Mouse (Mus musculus) liver, embryonic 14.5 days (tissue): ENCODE measurements at regions not wholly inside any gene's neighbourhood (a gene's known extent, or its start where the extent isn't known, plus 50 kb on each side); places are given as distances from the start of the nearest gene placed in this dataset.

ENCODE experiments used
- ATAC-seq: fragments of 200-750 bp; cut with Nextera tagmentation; 2 replicates; pipeline ENCODE4 v1.8.0; 2017; ENCODE audit warnings: moderate number of reproducible peaks, mild to moderate bottlenecking, moderate library complexity; ENCODE audit not compliant: insufficient read depth
- DNase-seq, 3 experiments: peaks; one replicate each; pipeline ENCODE4 v3.0.0-alpha.2; 2012 to 2013; ENCODE audit warnings: low read depth in 3 of 3, low spot score in 3 of 3
- H3K27ac ChIP-seq: fragments of 300-500 bp; sonication (generic); 2 replicates; pipeline ENCODE4 v1.5.1; 2014; ENCODE audit warnings: moderate library complexity, mild to moderate bottlenecking, control low read depth, inconsistent platforms
- H3K27me3 ChIP-seq: fragments of 300-500 bp; sonication (generic); 2 replicates; pipeline ENCODE4 v1.6.1; 2014; ENCODE audit warnings: mild to moderate bottlenecking, low read length, moderate library complexity; ENCODE audit not compliant: control insufficient read depth, insufficient read depth
- H3K36me3 ChIP-seq: fragments of 300-500 bp; sonication (generic); replicated peaks from 2 replicates; pipeline ENCODE4 v1.6.1; 2014; ENCODE audit warnings: low read depth; ENCODE audit not compliant: control insufficient read depth, insufficient read depth
- H3K4me1 ChIP-seq, 2 experiments: fragments of 200-500 bp in 1 of 2; fragments of 300-500 bp in 1 of 2; sonication (generic) in 1 of 2; replicated peaks; 2 replicates each; pipeline ENCODE4 v1.6.1; 2012 to 2014; ENCODE audit warnings: antibody characterized with exemption in 1 of 2, inconsistent platforms in 1 of 2, low read length in 1 of 2; ENCODE audit not compliant: control insufficient read depth in 2 of 2, insufficient read depth in 2 of 2
- H3K4me2 ChIP-seq: fragments of 300-500 bp; sonication (generic); 2 replicates; pipeline ENCODE4 v1.6.1; 2014; ENCODE audit warnings: low read depth, mild to moderate bottlenecking, control low read depth, moderate library complexity
- H3K4me3 ChIP-seq, 2 experiments: fragments of 200-500 bp in 1 of 2; fragments of 300-500 bp in 1 of 2; sonication (generic) in 1 of 2; 2 replicates each; pipeline ENCODE4 v1.5.1; 2012 to 2014; ENCODE audit warnings: low read depth in 2 of 2, low read length in 2 of 2, mild to moderate bottlenecking in 2 of 2, control low read depth in 1 of 2, inconsistent platforms in 1 of 2, moderate library complexity in 1 of 2; ENCODE audit not compliant: insufficient read depth in 1 of 2
- H3K9ac ChIP-seq: fragments of 300-500 bp; sonication (generic); replicated peaks from 2 replicates; pipeline ENCODE4 v1.6.1; 2014; ENCODE audit warnings: mild to moderate bottlenecking, control low read depth, moderate library complexity
- H3K9me3 ChIP-seq: fragments of 300-500 bp; sonication (generic); 2 replicates; pipeline ENCODE4 v1.6.1; 2016; ENCODE audit warnings: low read length, mixed read lengths; ENCODE audit not compliant: control insufficient read depth
- CTCF ChIP-seq: IDR thresholded peaks from 2 replicates; pipeline ENCODE4 v1.5.1; 2016; ENCODE audit warnings: antibody characterized with exemption, low read depth, control low read depth
- EP300 ChIP-seq: IDR thresholded peaks from 2 replicates; pipeline ENCODE4 v1.6.1; 2016; ENCODE audit warnings: antibody characterized with exemption, low read depth
- WGBS: fragments of 180-500 bp; shearing (Covaris S2); extraction: QIAGEN DNeasy Blood & Tissue Kit; methylation state at CpG from one replicate; pipeline ENCODE4 v1.1.7; 2014; ENCODE audit not compliant: insufficient replicate concordance; 5-methylcytosine and 5-hydroxymethylcytosine counted together

DNA sequence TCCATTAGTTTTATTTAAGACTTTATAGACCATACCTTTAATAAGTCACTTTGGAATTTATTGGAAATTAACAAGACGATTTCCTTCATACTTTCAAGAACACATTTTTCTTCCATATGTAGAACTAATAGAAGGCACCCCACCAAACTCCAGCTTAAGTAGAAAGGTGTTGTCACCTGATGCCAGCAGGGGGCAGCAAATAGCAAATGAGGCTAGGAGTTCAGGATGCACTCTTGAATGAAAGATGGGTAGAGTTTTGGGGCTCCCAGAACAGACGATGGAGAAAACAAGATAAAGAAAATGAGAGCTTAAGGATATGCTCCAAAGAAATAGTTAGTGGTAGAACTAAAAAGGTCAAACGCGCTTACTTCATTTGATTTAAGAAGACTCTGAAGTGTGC, 590.4 kb upstream of the Kif18a start:
- TF ChIP-seq EP300, result no peak
- peak; percentile 46; the same call in 1 of the 2 replicates for TF ChIP-seq CTCF
- Histone ChIP-seq H3K36me3 (no peaks in the 10 kb centered on the region), H3K27me3 (no peaks in the 10 kb centered on the region), H3K4me2 (no peak overlapping the region), H3K4me1 (no peaks in the 10 kb centered on the region), H3K9me3 (no peaks in the 10 kb centered on the region), H3K27ac (no peak overlapping the region), H3K9ac (no peak overlapping the region), H3K4me3 (no peak overlapping the region)
- DNase-seq, result peak in 1 of 3 experiments; percentile 3
- no peak for ATAC-seq
- WGBS, result 33% methylated on average over 4 of the region's 4 CpGs

DNA sequence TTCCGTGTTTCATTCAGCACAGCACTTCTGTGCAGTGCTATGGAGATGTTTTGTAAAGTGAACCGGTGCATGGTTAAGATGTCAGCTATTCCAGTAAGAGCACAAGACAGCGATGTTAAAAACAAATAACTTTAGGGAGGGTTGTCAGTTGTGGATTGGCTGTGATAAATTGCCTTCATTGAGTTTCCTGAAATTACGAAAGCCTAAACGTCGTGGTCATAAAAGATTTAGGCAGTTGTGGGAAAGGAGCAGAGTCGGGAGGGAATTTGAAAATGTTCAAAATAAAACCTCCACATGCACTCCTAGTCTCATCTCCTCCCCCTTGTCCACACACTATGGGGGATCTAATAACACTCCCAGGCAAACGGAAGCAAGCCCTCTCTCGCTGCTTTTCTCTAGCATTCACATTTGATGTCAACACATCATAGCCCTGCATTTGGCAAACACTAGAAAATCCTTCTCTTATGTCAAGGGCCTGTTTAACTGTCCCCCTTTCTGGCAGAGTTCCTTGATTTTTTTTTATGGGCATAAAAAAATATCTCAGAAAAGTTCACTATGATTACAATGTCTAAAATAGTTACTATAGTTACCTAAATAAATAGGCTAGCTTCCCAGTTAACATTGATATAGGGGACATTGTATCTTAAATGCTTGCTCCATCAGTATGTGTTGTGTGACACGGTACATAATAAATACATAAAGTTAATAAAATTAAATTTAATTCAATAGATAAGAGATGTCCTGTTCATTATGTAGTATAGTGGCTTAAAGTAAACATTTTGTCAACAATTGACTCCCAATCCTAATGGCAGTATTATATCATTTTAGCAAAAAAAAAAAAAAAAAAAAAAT, 589.2 kb upstream of the Kif18a start:
- H3K4me3 ChIP-seq, result no peak overlapping the region
- H3K27me3 ChIP-seq, result no peaks in the 10 kb centered on the region
- no peaks in the 10 kb centered on the region for H3K36me3 ChIP-seq
- no peak overlapping the region for H3K27ac ChIP-seq
- ATAC-seq, result no peak
- TF ChIP-seq EP300, result no peak
- TF ChIP-seq CTCF, result no peak
- no peak overlapping the region for H3K4me2 ChIP-seq
- 36% methylated on average over 10 of the region's 10 CpGs for WGBS
- H3K9ac ChIP-seq, result no peak overlapping the region
- DNase-seq, result no peak
- no peaks in the 10 kb centered on the region for H3K9me3 ChIP-seq
- no peaks in the 10 kb centered on the region for H3K4me1 ChIP-seq

DNA sequence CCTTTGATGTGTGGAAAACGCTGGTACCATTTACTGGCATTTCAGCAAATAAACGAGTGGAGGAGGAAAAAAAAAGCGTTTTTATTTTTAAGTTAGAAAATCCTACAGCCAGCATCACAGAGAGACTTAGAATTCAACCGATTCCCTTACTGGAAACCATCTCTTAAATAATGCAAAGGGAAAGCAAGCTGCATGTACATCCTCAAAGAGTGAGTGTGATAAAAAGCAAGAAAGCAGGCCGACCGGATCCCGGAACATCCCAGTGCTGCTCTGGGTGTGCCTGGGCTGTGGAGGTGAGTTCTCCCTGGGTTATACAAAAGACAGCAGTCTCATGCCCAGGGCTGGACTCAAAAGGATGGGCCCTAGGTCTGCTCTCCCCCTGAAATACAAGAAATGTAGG, 579.2 kb upstream of the Kif18a start:
- DNase-seq (no peak), ATAC-seq (no peak)
- Histone ChIP-seq H3K36me3 (no peaks in the 10 kb centered on the region), H3K9me3 (no peaks in the 10 kb centered on the region), H3K9ac (no peak overlapping the region), H3K4me3 (no peak overlapping the region), H3K27me3 (no peaks in the 10 kb centered on the region), H3K4me1 (no peaks in the 10 kb centered on the region), H3K27ac (no peak overlapping the region), H3K4me2 (no peak overlapping the region)
- TF ChIP-seq CTCF (no peak), EP300 (no peak)
- WGBS, result 55% methylated on average over 7 of the region's 7 CpGs

DNA sequence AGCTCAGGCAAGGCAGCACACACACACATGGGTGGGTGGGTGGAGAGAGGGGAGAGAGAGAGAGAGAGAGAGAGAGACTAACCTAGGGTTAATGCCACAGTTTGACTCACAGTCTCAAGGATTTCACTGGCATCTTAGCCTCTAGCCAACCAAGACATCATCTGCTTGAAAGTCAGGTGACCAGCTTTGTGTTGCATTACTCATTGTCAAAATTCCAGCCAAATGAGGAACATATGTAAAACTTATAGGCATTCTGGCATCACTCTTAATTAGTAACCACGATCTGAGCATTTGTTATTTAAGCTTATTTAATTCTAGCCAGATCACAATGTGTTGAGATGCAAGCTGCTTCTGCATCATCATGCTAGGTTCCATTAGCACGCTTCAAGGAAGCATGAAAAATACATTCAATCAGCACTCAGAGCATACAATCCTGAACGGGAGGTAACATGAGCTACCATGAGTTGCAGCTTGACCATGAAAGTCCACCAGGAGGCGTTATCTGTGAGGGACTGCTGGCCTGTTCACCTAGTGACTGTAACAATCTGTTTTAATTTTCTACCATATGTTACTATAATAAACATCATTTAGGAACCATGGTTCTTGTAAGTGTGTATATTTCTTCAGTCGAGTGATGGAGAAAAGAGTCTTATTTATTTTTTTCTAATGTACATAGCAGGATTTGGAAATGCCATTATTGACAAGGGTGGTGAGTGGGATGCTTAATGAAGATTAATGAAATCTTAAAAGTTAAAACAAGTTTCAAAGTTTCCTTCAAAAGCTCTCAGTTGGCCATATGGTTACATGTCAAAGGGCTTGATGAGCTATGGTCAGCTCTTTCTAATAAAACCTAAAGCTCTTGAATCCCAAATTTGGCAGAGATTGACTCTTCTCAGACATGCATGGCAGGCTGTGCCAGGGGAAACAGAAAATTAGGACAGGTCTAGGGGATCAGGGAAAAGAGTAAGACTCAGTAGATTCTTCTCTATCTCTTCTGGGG, 572.4 kb upstream of the Kif18a start:
- 60% methylated on average over 5 of the region's 5 CpGs for WGBS
- no peaks in the 10 kb centered on the region for H3K9me3 ChIP-seq
- no peak for TF ChIP-seq EP300
- no peak for TF ChIP-seq CTCF
- no peaks in the 10 kb centered on the region for H3K4me1 ChIP-seq
- ATAC-seq (no peak), DNase-seq (no peak)
- no peaks in the 10 kb centered on the region for H3K27me3 ChIP-seq
- H3K4me3 ChIP-seq, result no peak overlapping the region
- no peak overlapping the region for H3K4me2 ChIP-seq
- H3K9ac ChIP-seq, result no peak overlapping the region
- no peak overlapping the region for H3K27ac ChIP-seq
- H3K36me3 ChIP-seq, result no peaks in the 10 kb centered on the region

DNA sequence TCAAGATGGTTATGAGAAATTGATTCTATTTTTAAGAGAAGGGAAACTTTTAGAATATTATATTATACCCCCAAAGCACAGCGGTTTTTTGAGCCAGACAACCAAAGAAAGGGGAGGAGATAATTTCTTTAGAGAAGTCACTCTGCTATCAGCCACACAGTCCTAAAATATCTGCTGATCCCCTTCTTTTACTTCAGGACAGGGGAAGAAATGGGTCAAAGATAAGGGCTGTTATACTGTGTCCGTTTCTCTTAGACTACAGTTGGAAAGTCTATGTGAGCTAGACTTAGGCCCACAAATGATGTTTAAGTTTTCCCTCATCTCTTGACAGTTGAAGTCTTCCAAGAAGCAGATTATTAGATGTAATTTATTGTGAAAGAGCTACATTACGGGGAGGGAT, 538.5 kb upstream of the Kif18a start:
- no peaks in the 10 kb centered on the region for H3K4me1 ChIP-seq
- ATAC-seq (no peak), DNase-seq (no peak)
- H3K4me3 ChIP-seq, result no peak overlapping the region
- H3K27me3 ChIP-seq, result no peaks in the 10 kb centered on the region
- H3K9ac ChIP-seq, result no peak overlapping the region
- TF ChIP-seq EP300, result no peak
- no peak for TF ChIP-seq CTCF
- H3K36me3 ChIP-seq, result no peaks in the 10 kb centered on the region
- H3K27ac ChIP-seq, result no peak overlapping the region
- whole genome bisulfite sequencing, result 45% methylated on average over 3 of the region's 3 CpGs
- H3K9me3 ChIP-seq, result no peaks in the 10 kb centered on the region
- H3K4me2 ChIP-seq, result no peak overlapping the region
